Mouse (Mus musculus): ENCODE data around the gene Ttc22. TPM values are rescaled to one million over a fixed set of nuclear protein-coding genes. Genes with fewer than 3 reads are reported as not detected.

Gene Ttc22
- polyA plus RNA-seq, 1 experiment from 2014 or later: not detected

DNA sequence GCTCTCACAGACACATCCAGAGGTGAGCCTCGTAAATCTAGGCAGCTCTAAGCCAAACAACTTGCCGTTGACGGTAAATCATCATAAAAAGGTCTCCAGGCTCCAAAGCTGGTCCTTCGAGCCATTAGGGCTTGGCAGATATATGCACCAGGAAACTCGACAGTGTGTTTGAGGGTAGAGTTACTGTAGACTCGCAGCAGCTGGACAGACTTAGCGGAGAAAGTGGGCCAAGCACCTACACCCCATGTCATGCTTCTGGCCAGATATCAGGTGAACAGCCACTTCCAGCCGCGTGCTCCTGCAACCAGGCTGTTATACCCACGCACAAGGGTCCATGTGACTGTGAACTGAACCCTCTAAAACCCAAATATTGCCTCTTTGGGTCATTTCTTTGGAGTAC, 33.4 kb downstream of the Ttc22 start:
- 87% methylated on average over 10 of the region's 10 CpGs for WGBS (ENCODE audit: insufficient replicate concordance)

DNA sequence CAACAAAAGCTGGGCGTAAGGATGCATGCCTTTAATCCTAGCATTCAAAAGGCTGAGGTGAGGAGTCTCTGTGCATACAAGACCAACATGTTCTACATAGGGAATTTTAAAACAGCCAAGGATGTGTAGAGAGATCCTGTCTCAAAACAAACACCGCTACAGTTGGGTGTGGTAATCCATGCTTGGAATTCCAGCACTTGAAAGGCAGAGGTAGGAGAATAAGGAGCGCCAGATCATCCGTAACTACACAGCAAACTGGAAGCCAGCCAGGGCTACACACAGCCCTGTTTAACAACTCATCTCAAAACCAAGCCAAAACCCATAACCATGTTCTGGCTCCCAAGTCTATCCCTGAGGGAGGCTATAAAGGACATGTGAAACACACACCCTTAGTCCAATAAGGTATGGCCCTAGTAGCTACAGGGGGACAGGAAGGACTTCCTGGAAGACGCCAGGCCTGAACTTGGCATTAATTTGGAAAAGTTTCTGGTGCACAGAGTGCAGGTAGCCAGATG, 41.8 kb downstream of the Ttc22 start:
- Histone ChIP-seq H3K36me3 (replicated peaks; ENCODE audit: insufficient read depth, low read length) (peaks cover 68% of the 10 kb centered on the region), H3K27ac (ENCODE audit: low read depth) (no peak overlapping the region), H3K4me2 (ENCODE audit: low read depth, low read length) (no peak overlapping the region), H3K27me3 (ENCODE audit: insufficient read depth, low read length) (no peaks in the 10 kb centered on the region), H3K9ac (replicated peaks) (no peak overlapping the region), H3K9me3 (ENCODE audit: low read length) (no peaks in the 10 kb centered on the region), H3K4me3 (ENCODE audit: low read depth, low read length) (no peak overlapping the region), H3K4me1 (ENCODE audit: insufficient read depth) (no peaks in the 10 kb centered on the region)
- ATAC-seq (no peak), DNase-seq (no peak)
- 94% methylated on average over 5 of the region's 5 CpGs for WGBS (ENCODE audit: insufficient replicate concordance)
- no peak for TF ChIP-seq CTCF (IDR thresholded peaks at IDR 0.05; ENCODE audit: low read depth)
- TF ChIP-seq EP300 (IDR thresholded peaks at IDR 0.05; ENCODE audit: low read depth): no peak

More for the DNA sequence above, 33.4 kb downstream of the Ttc22 start:
- Histone ChIP-seq H3K4me2 (ENCODE audit: low read depth, low read length) (no peak overlapping the region), H3K4me3 (ENCODE audit: low read depth, low read length) (no peak overlapping the region), H3K27ac (ENCODE audit: low read depth) (no peak overlapping the region), H3K27me3 (ENCODE audit: insufficient read depth, low read length) (no peaks in the 10 kb centered on the region), H3K9me3 (ENCODE audit: low read length) (no peaks in the 10 kb centered on the region), H3K4me1 (ENCODE audit: insufficient read depth) (peaks cover 10% of the 10 kb centered on the region), H3K9ac (replicated peaks) (no peak overlapping the region), H3K36me3 (replicated peaks; ENCODE audit: insufficient read depth, low read length) (peaks cover 9% of the 10 kb centered on the region; the same call in 1 of the 2 replicates)
- no peak for TF ChIP-seq EP300 (IDR thresholded peaks at IDR 0.05; ENCODE audit: low read depth)
- no peak for TF ChIP-seq CTCF (IDR thresholded peaks at IDR 0.05; ENCODE audit: low read depth)
- DNase-seq: no peak
- ATAC-seq: no peak

DNA sequence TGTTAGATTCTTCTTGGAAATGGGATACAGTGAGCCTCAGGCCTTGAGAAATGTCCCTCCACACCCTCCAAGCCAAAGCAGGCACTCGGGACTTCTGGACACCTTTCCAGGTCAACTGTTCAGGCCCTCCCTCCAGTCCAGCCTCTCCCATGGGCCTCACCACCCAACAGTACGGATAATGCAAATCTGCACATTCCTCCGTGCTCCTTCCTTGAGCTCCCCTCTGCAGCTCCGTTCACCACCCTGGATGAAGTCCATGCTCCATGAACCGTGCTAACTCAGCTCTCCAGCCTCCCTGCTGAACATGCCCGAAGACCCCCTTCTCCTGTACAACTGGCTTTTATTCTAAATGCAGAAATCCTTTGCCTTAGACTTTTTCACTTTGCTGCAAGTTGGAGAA, 42.5 kb downstream of the Ttc22 start:
- DNase-seq: no peak
- Histone ChIP-seq H3K4me3 (ENCODE audit: low read depth, low read length) (no peak overlapping the region), H3K36me3 (replicated peaks; ENCODE audit: insufficient read depth, low read length) (peaks cover 75% of the 10 kb centered on the region), H3K4me2 (ENCODE audit: low read depth, low read length) (no peak overlapping the region), H3K27me3 (ENCODE audit: insufficient read depth, low read length) (no peaks in the 10 kb centered on the region), H3K4me1 (ENCODE audit: insufficient read depth) (no peaks in the 10 kb centered on the region), H3K27ac (ENCODE audit: low read depth) (no peak overlapping the region), H3K9me3 (ENCODE audit: low read length) (no peaks in the 10 kb centered on the region), H3K9ac (replicated peaks) (no peak overlapping the region)
- no peak for ATAC-seq
- TF ChIP-seq EP300 (IDR thresholded peaks at IDR 0.05; ENCODE audit: low read depth) (no peak), CTCF (IDR thresholded peaks at IDR 0.05; ENCODE audit: low read depth) (no peak)
- 86% methylated on average over 6 of the region's 6 CpGs for WGBS (ENCODE audit: insufficient replicate concordance)

- Histone ChIP-seq H3K27me3 (ENCODE audit: insufficient read depth, low read length) (no peaks in the 10 kb centered on the region), H3K36me3 (replicated peaks; ENCODE audit: insufficient read depth, low read length) (peaks cover 81% of the 10 kb centered on the region)
- DNase-seq: no peak
Measured at GRCm38 (mm10) chr4:106665269-106665668, 43.0 kb downstream of the Ttc22 start.

GRCm38 (mm10) chr4:106665673-106666072, 43.4 kb downstream of the Ttc22 start:
- no peak overlapping the region for H3K4me3 ChIP-seq (ENCODE audit: low read depth, low read length)
- DNase-seq: no peak
- H3K27ac ChIP-seq (ENCODE audit: low read depth): no peak overlapping the region
- peaks cover 85% of the 10 kb centered on the region for H3K36me3 ChIP-seq (replicated peaks; ENCODE audit: insufficient read depth, low read length)
- no peak for ATAC-seq
- no peak overlapping the region for H3K9ac ChIP-seq (replicated peaks)
- no peak overlapping the region for H3K4me2 ChIP-seq (ENCODE audit: low read depth, low read length)
- no peaks in the 10 kb centered on the region for H3K9me3 ChIP-seq (ENCODE audit: low read length)
- WGBS (ENCODE audit: insufficient replicate concordance): 81% methylated on average over 10 of the region's 10 CpGs
- H3K27me3 ChIP-seq (ENCODE audit: insufficient read depth, low read length): no peaks in the 10 kb centered on the region
- no peaks in the 10 kb centered on the region for H3K4me1 ChIP-seq (ENCODE audit: insufficient read depth)
- TF ChIP-seq EP300 (IDR thresholded peaks at IDR 0.05; ENCODE audit: low read depth) (no peak), CTCF (IDR thresholded peaks at IDR 0.05; ENCODE audit: low read depth) (no peak)

More at GRCm38 (mm10) chr4:106665269-106665668, 43.0 kb downstream of the Ttc22 start:
- Histone ChIP-seq H3K9ac (replicated peaks) (no peak overlapping the region), H3K4me2 (ENCODE audit: low read depth, low read length) (no peak overlapping the region), H3K4me3 (ENCODE audit: low read depth, low read length) (no peak overlapping the region), H3K4me1 (ENCODE audit: insufficient read depth) (no peaks in the 10 kb centered on the region), H3K27ac (ENCODE audit: low read depth) (no peak overlapping the region), H3K9me3 (ENCODE audit: low read length) (no peaks in the 10 kb centered on the region)
- no peak for ATAC-seq
- WGBS (ENCODE audit: insufficient replicate concordance): 97% methylated on average over 2 of the region's 2 CpGs
- TF ChIP-seq EP300 (IDR thresholded peaks at IDR 0.05; ENCODE audit: low read depth) (no peak), CTCF (IDR thresholded peaks at IDR 0.05; ENCODE audit: low read depth) (no peak)

DNA sequence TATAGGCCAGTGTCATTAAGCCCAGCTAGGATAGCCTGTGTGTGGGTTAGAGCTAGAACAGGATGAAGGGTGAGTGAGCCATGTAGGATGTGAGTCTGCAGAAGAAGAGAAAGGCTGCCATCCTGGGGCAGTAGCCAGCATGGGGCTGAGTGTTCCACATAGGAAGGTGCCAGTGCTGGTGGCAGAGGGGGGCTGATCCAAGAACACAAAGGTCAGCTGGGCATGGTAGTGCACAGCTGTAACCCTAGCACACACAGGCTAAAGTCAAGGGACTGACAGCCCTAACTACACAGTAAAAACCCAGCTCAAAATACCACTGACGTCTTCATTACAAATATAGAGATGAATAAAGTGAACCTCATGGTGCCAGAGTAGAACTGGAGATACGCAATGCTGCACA, 44.3 kb downstream of the Ttc22 start:
- DNase-seq (no peak), ATAC-seq (no peak)
- H3K4me1 ChIP-seq (ENCODE audit: insufficient read depth): no peaks in the 10 kb centered on the region
- 90% methylated on average over 2 of the region's 2 CpGs for WGBS (ENCODE audit: insufficient replicate concordance)
- H3K9ac ChIP-seq (replicated peaks): no peak overlapping the region
- H3K9me3 ChIP-seq (ENCODE audit: low read length): no peaks in the 10 kb centered on the region
- no peak overlapping the region for H3K4me2 ChIP-seq (ENCODE audit: low read depth, low read length)
- H3K36me3 ChIP-seq (replicated peaks; ENCODE audit: insufficient read depth, low read length): peaks cover 87% of the 10 kb centered on the region
- no peak overlapping the region for H3K4me3 ChIP-seq (ENCODE audit: low read depth, low read length)
- H3K27me3 ChIP-seq (ENCODE audit: insufficient read depth, low read length): no peaks in the 10 kb centered on the region
- H3K27ac ChIP-seq (ENCODE audit: low read depth): no peak overlapping the region
- no peak for TF ChIP-seq CTCF (IDR thresholded peaks at IDR 0.05; ENCODE audit: low read depth)
- TF ChIP-seq EP300 (IDR thresholded peaks at IDR 0.05; ENCODE audit: low read depth): no peak

GRCm38 (mm10) chr4:106676749-106677148, 54.5 kb downstream of the Ttc22 start:
- no peak for ATAC-seq
- Histone ChIP-seq H3K27ac (ENCODE audit: low read depth) (no peak overlapping the region), H3K4me2 (ENCODE audit: low read depth, low read length) (no peak overlapping the region), H3K36me3 (replicated peaks; ENCODE audit: insufficient read depth, low read length) (peaks cover 33% of the 10 kb centered on the region), H3K4me1 (ENCODE audit: insufficient read depth) (peaks cover 14% of the 10 kb centered on the region), H3K27me3 (ENCODE audit: insufficient read depth, low read length) (no peaks in the 10 kb centered on the region), H3K9me3 (ENCODE audit: low read length) (no peaks in the 10 kb centered on the region), H3K4me3 (ENCODE audit: low read depth, low read length) (no peak overlapping the region), H3K9ac (replicated peaks) (no peak overlapping the region)
- TF ChIP-seq EP300 (IDR thresholded peaks at IDR 0.05; ENCODE audit: low read depth) (no peak), CTCF (IDR thresholded peaks at IDR 0.05; ENCODE audit: low read depth) (no peak)
- 78% methylated on average over 5 of the region's 5 CpGs for WGBS (ENCODE audit: insufficient replicate concordance)
- no peak for DNase-seq

All from liver, postnatal 0 days (tissue).